Mouse (Mus musculus) stomach, postnatal 0 days (tissue): ENCODE data around the gene Efcab1.

Source experiments
- CTCF ChIP-seq: IDR thresholded peaks from 2 replicates; pipeline ENCODE4 v1.5.1; 2016; ENCODE audit warnings: antibody characterized with exemption, low read depth, mild to moderate bottlenecking, moderate library complexity
- EP300 ChIP-seq: optimal IDR thresholded peaks from 2 replicates; pipeline ENCODE3; 2016; ENCODE audit warnings: antibody characterized with exemption

DNA sequence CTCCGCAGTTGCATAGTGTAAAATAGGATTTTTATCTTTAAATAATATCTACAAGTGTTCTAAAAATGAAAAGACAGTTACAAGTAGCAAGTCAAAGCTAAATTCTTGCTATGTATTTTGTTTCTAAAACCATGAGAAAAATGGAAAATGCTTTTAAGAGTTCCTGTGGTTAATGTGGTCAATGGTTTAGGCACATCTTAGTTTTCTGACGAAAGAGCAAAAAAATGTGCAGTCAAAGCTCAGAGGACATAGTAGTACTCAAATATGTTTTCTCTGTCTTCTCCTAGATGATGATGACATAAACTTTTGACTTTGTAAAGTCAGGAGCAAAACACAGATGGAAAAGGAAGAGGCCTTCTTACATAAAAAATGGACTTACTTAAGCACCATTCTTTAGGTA is 21.5 kb upstream of the Efcab1 start:
- TF ChIP-seq EP300 (no peak), CTCF (no peak)
